Mouse (Mus musculus): ENCODE measurements around the gene Maml2.

- TF ChIP-seq GATA1 (IDR thresholded peaks at IDR 0.05; ENCODE audit: low read length) (no peak), TAL1 (IDR thresholded peaks at IDR 0.05; ENCODE audit: low read length) (no peak)
Measured at GRCm38 (mm10) chr9:13667955-13668354, 370.2 kb downstream of the Maml2 start.
